Mouse (Mus musculus): ENCODE results near the gene Gm8229. TPM values are rescaled to one million over a fixed set of nuclear protein-coding genes. Genes with fewer than 3 reads are reported as not detected.
"Not testable (repeated sequence)": the region's sequence is repeated elsewhere in the genome, so short reads cannot be mapped to it uniquely, and the experiment has no call there.

Gene Gm8229
- not detected in 2 replicates for polyA plus RNA-seq (2011; ENCODE audit: insufficient read depth, insufficient read length, low replicate concordance, missing spikeins)

DNA sequence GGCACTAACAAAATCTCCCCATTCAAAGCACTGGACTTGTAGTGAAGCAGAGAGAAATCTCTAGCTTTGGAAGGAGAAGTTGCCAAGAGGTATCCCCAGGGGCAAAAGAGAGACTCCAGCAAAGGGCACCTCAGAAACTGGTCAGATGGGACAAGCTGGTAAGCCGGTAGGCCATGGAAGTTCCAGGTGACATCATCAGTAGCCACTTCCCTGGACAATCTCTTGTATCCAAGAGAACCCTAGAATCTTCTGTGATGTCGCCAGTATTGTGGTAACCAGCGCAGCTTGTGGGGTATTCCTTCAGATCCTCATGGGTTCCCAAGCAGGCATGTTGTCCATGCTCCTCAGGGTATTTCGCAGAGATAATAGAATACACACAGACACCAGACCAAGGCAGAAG, at the start of gene Gm8229:
Gm8229 (plus strand) TSS at position 301 of the 400 bp plus-strand sequence.
- WGBS, result 86% methylated on average over 4 of the region's 4 CpGs
- H3K4me3 ChIP-seq (replicated peaks; ENCODE audit: control insufficient read depth, low read depth, low read length); H3K4me1 ChIP-seq (ENCODE audit: control insufficient read depth, insufficient read depth, low read length); H3K27ac ChIP-seq (ENCODE audit: control insufficient read depth, insufficient read depth, low read depth, low read length, poor library complexity): not testable (repeated sequence)

- H3K27ac ChIP-seq (ENCODE audit: control insufficient read depth, insufficient read depth, low read depth, low read length, poor library complexity); H3K4me1 ChIP-seq (ENCODE audit: control insufficient read depth, insufficient read depth, low read length); H3K4me3 ChIP-seq (replicated peaks; ENCODE audit: control insufficient read depth, low read depth, low read length): not testable (repeated sequence)
- WGBS, result no CpG with 5 or more reads among the region's 2 CpGs
These were observed 26.7 kb upstream of the Gm8229 start, which contains the start of gene Gm5930 for GRCm38 (mm10) chr14:44338484-44338883. Gene Gm5930 (minus strand): TSS chr14:44338584.

- not testable (repeated sequence) for H3K27ac ChIP-seq (ENCODE audit: control insufficient read depth, insufficient read depth, low read depth, low read length, poor library complexity); H3K4me1 ChIP-seq (ENCODE audit: control insufficient read depth, insufficient read depth, low read length)
- WGBS, result 42% methylated on average over 2 of the region's 2 CpGs
These were observed 3.7 kb upstream of the Gm8229 start for GRCm38 (mm10) chr14:44361416-44361815.

DNA sequence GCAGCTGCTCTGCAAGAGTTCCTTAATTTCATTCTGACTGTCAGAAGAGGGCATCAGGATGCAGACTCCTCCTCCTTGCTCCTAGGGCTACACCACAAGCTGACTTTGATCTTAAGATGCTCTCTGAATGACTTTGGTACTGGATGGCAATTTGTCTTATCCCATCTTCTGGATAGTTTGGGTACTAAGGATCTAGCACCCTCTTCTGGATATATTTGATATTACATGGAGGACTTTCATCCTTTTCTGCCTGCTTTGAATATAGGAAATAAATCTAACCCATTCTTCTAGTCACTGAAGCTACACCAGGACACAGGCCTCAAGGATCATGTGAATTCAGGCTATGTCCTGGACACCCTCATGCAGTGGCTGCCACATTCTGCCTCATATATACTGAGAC, 2.9 kb upstream of the Gm8229 start:
- H3K27ac ChIP-seq (ENCODE audit: control insufficient read depth, insufficient read depth, low read depth, low read length, poor library complexity); H3K4me3 ChIP-seq (replicated peaks; ENCODE audit: control insufficient read depth, low read depth, low read length); H3K4me1 ChIP-seq (ENCODE audit: control insufficient read depth, insufficient read depth, low read length): not testable (repeated sequence)

More at GRCm38 (mm10) chr14:44361416-44361815, 3.7 kb upstream of the Gm8229 start:
- H3K4me3 ChIP-seq (replicated peaks; ENCODE audit: control insufficient read depth, low read depth, low read length), result not testable (repeated sequence)

- not testable (repeated sequence) for H3K27ac ChIP-seq (ENCODE audit: control insufficient read depth, insufficient read depth, low read depth, low read length, poor library complexity); H3K4me3 ChIP-seq (replicated peaks; ENCODE audit: control insufficient read depth, low read depth, low read length); H3K4me1 ChIP-seq (ENCODE audit: control insufficient read depth, insufficient read depth, low read length)
- 71% methylated on average over 4 of the region's 4 CpGs for WGBS
These were observed 19.1 kb downstream of the Gm8229 start for GRCm38 (mm10) chr14:44384233-44384632.

DNA sequence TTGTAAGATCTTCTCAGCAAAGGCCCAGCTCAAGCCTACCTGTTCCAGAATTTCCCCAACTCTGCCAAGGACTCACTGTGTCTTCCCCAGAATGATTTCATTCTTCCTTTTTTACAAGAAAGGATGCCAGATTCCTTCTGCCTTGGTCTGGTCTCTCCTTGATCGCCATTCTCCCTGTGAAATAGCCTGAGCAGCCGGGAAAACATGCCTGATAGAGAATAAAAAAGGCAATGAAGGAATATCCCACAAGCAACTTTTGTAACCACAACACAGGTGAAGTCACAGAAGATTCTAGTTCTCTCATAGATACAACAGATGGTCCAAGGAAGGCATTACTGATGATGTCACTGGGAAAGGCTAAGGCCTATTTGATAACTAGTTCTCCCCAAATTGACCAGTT, 45.4 kb downstream of the Gm8229 start, which contains the start of gene Gm3371:
Gm3371 (minus strand) TSS at position 101 of the 400 bp plus-strand sequence.
- H3K27ac ChIP-seq (ENCODE audit: control insufficient read depth, insufficient read depth, low read depth, low read length, poor library complexity), result not testable (repeated sequence)
- WGBS, result no CpG with 5 or more reads among the region's 2 CpGs

More for the DNA sequence above, 45.4 kb downstream of the Gm8229 start, which contains the start of gene Gm3371:
- H3K4me1 ChIP-seq (ENCODE audit: control insufficient read depth, insufficient read depth, low read length); H3K4me3 ChIP-seq (replicated peaks; ENCODE audit: control insufficient read depth, low read depth, low read length): not testable (repeated sequence)

Other genes starting within 250 kb of the Gm8229 start
- not detected in 2 replicates for gene Gm3327, start 241.5 kb upstream of the Gm8229 start, polyA plus RNA-seq (2011; ENCODE audit: insufficient read depth, insufficient read length, low replicate concordance, missing spikeins)
- gene Gm8212, start 167.7 kb upstream of the Gm8229 start, polyA plus RNA-seq (2011; ENCODE audit: insufficient read depth, insufficient read length, low replicate concordance, missing spikeins), result not detected in 2 replicates
- not detected in 2 replicates for gene 4930503E14Rik, start 152.1 kb upstream of the Gm8229 start, polyA plus RNA-seq (2011; ENCODE audit: insufficient read depth, insufficient read length, low replicate concordance, missing spikeins)
- gene Gm8220, start 79.8 kb upstream of the Gm8229 start, polyA plus RNA-seq (2011; ENCODE audit: insufficient read depth, insufficient read length, low replicate concordance, missing spikeins), result not detected in 2 replicates
- gene Gm5930, start 26.8 kb upstream of the Gm8229 start, polyA plus RNA-seq (2011; ENCODE audit: insufficient read depth, insufficient read length, low replicate concordance, missing spikeins), result not detected in 2 replicates
- not detected in 2 replicates for gene Gm3371, start 45.3 kb downstream of the Gm8229 start, polyA plus RNA-seq (2011; ENCODE audit: insufficient read depth, insufficient read length, low replicate concordance, missing spikeins)
- not detected in 2 replicates for gene Gm8232, start 68.3 kb downstream of the Gm8229 start, polyA plus RNA-seq (2011; ENCODE audit: insufficient read depth, insufficient read length, low replicate concordance, missing spikeins)
- not detected in 2 replicates for gene BC061237, start 127.1 kb downstream of the Gm8229 start, polyA plus RNA-seq (2011; ENCODE audit: insufficient read depth, insufficient read length, low replicate concordance, missing spikeins)
- not detected in 2 replicates for gene Gm17093, start 152.9 kb downstream of the Gm8229 start, polyA plus RNA-seq (2011; ENCODE audit: insufficient read depth, insufficient read length, low replicate concordance, missing spikeins)
- not detected in 2 replicates for gene Gm8247, start 217.8 kb downstream of the Gm8229 start, polyA plus RNA-seq (2011; ENCODE audit: insufficient read depth, insufficient read length, low replicate concordance, missing spikeins)